Mouse (Mus musculus) CD4-positive naive resting alpha-beta T cell, adult 57 days (primary cell): ENCODE measurements around the gene Gmpr2. TPM values are rescaled to one million over a fixed set of nuclear protein-coding genes. Genes with fewer than 3 reads are reported as not detected.

Experiments
- total RNA-seq: library from RNA; stranded (reverse); gene quantifications from one replicate; pipeline ENCODE4 v1.2.4, GENCODE M21; 2023

Gmpr2 gene
- total RNA-seq: 16.2 TPM

GRCm38 (mm10) chr14:55671833-55672740 lies at the start of gene Gmpr2, which contains the start of gene Nedd8:
TSS of gene Gmpr2 (plus strand) at chr14:55671941.
TSS of gene Nedd8 (minus strand) at chr14:55672124.

GRCm38 (mm10) chr14:55635523-55636007 lies 36.2 kb upstream of the Gmpr2 start, which contains the start of gene Ipo4:
TSS of gene Ipo4 (minus strand) at chr14:55635957.

GRCm38 (mm10) chr14:55637795-55638194 lies 33.9 kb upstream of the Gmpr2 start, which contains the start of gene Gm49378:
TSS of gene Gm49378 (minus strand) at chr14:55637895.

GRCm38 (mm10) chr14:55643060-55643907 lies 28.5 kb upstream of the Gmpr2 start, which contains the start of gene Tm9sf1:
TSS of gene Tm9sf1 (minus strand) at chr14:55643806.

GRCm38 (mm10) chr14:55649884-55650283 lies 21.9 kb upstream of the Gmpr2 start, which contains the start of gene Tssk4:
TSS of gene Tssk4 (plus strand) at chr14:55650184.

GRCm38 (mm10) chr14:55659960-55660573 lies 11.7 kb upstream of the Gmpr2 start, which contains the start of gene Mdp1:
TSS of gene Mdp1 (minus strand) at chr14:55660508.

GRCm38 (mm10) chr14:55681160-55682117 lies 9.7 kb downstream of the Gmpr2 start, which contains the start of gene Tinf2:
TSS of gene Tinf2 (minus strand) at chr14:55681820.

GRCm38 (mm10) chr14:55713729-55714122 lies 42.0 kb downstream of the Gmpr2 start, which contains the start of gene Tgm1:
TSS of gene Tgm1 (minus strand) at chr14:55713926.

GRCm38 (mm10) chr14:55721700-55722437 lies 50.1 kb downstream of the Gmpr2 start, which contains the start of gene Rabggta:
TSS of gene Rabggta (minus strand) at chr14:55722263.

Other genes starting within 250 kb of the Gmpr2 start
- gene Dhrs4, start 193.2 kb upstream of the Gmpr2 start, total RNA-seq: 21.3 TPM
- 1.2 TPM for gene Carmil3, start 181.3 kb upstream of the Gmpr2 start, total RNA-seq
- gene Cpne6, start 161.5 kb upstream of the Gmpr2 start, total RNA-seq: not detected
- gene Nrl, start 147.0 kb upstream of the Gmpr2 start, total RNA-seq: not detected
- 16.1 TPM for gene Pck2, start 131.7 kb upstream of the Gmpr2 start, total RNA-seq
- gene Dcaf11, start 111.9 kb upstream of the Gmpr2 start, total RNA-seq: 92.5 TPM
- 6.4 TPM for gene A730061H03Rik, start 111.5 kb upstream of the Gmpr2 start, total RNA-seq
- gene Fitm1, start 96.3 kb upstream of the Gmpr2 start, total RNA-seq: not detected
- 263 TPM for gene Psme1, start 93.8 kb upstream of the Gmpr2 start, total RNA-seq
- gene Emc9, start 86.6 kb upstream of the Gmpr2 start, total RNA-seq: 21.5 TPM
- gene Psme2, start 80.8 kb upstream of the Gmpr2 start, total RNA-seq: 386 TPM
- 96.4 TPM for gene Rnf31, start 80.2 kb upstream of the Gmpr2 start, total RNA-seq
- 94.6 TPM for gene Irf9, start 68.4 kb upstream of the Gmpr2 start, total RNA-seq
- 0.44 TPM for gene Rec8, start 53.9 kb upstream of the Gmpr2 start, total RNA-seq
- 71.9 TPM for gene Ipo4, start 36.0 kb upstream of the Gmpr2 start, total RNA-seq
- gene Gm49378, start 34.0 kb upstream of the Gmpr2 start, total RNA-seq: 2.7 TPM
- gene Tm9sf1, start 28.1 kb upstream of the Gmpr2 start, total RNA-seq: 43.9 TPM
- gene Tssk4, start 21.8 kb upstream of the Gmpr2 start, total RNA-seq: 3.5 TPM
- 41.7 TPM for gene Mdp1, start 11.4 kb upstream of the Gmpr2 start, total RNA-seq
- 153 TPM for gene Nedd8, start 183 bp downstream of the Gmpr2 start, total RNA-seq
- 111 TPM for gene Tinf2, start 9.9 kb downstream of the Gmpr2 start, total RNA-seq
- gene Tgm1, start 42.0 kb downstream of the Gmpr2 start, total RNA-seq: 2.0 TPM
- 84.5 TPM for gene Rabggta, start 50.3 kb downstream of the Gmpr2 start, total RNA-seq
- 18.6 TPM for gene Dhrs1, start 73.7 kb downstream of the Gmpr2 start, total RNA-seq
- gene Nop9, start 73.8 kb downstream of the Gmpr2 start, total RNA-seq: 22.2 TPM
- gene Cideb, start 86.5 kb downstream of the Gmpr2 start, total RNA-seq: not detected
- gene Ltb4r2, start 89.5 kb downstream of the Gmpr2 start, total RNA-seq: 0.21 TPM
- 0.41 TPM for gene Ltb4r1, start 94.0 kb downstream of the Gmpr2 start, total RNA-seq
- gene Adcy4, start 112.2 kb downstream of the Gmpr2 start, total RNA-seq: 0.27 TPM
- 67.6 TPM for gene Ripk3, start 116.9 kb downstream of the Gmpr2 start, total RNA-seq
- gene Nfatc4, start 151.2 kb downstream of the Gmpr2 start, total RNA-seq: not detected
- gene Nynrin, start 182.1 kb downstream of the Gmpr2 start, total RNA-seq: 1.0 TPM
- not detected for gene Cbln3, start 212.5 kb downstream of the Gmpr2 start, total RNA-seq
- gene Khnyn, start 213.0 kb downstream of the Gmpr2 start, total RNA-seq: 65.3 TPM
- gene Sdr39u1, start 228.4 kb downstream of the Gmpr2 start, total RNA-seq: 33.1 TPM